Mouse (Mus musculus): ENCODE results near the gene Espnl. TPM values are rescaled to one million over a fixed set of nuclear protein-coding genes. Genes with fewer than 3 reads are reported as not detected.

Espnl gene
- polyA plus RNA-seq, 1 experiment, result not detected

DNA sequence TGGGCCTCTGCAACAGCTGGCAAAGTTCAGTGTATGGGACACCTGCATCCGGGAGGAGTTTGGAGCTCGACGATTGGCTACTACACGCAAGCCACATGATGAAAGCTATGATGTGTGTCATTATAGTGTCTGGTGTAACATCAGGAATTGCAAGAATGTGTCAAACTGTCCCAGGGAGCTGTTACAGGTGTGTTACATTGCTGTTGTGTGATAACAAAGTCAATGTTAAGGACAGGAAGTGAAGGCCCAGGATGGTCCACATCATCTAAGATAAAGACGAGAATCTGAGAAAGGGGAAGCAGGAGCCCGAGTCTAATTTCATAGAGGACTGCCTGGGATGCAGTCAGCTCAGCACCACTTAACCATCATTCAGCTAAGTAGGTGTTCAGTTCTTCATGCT is 26.3 kb upstream of the Espnl start:
- H3K4me3 ChIP-seq (ENCODE audit: insufficient read depth, low read length), result no peak overlapping the region
- no peak overlapping the region for H3K27ac ChIP-seq (ENCODE audit: insufficient read depth, low read depth, low read length)
- peaks cover 9% of the 10 kb centered on the region for H3K4me1 ChIP-seq (ENCODE audit: control insufficient read depth, insufficient read depth, low read length)
- TF ChIP-seq POLR2A (IDR thresholded peaks at IDR 0.05; ENCODE audit: borderline replicate concordance, low read depth, low read length) (no peak), CTCF (IDR thresholded peaks at IDR 0.05; ENCODE audit: low read depth, low read length) (no peak)

DNA sequence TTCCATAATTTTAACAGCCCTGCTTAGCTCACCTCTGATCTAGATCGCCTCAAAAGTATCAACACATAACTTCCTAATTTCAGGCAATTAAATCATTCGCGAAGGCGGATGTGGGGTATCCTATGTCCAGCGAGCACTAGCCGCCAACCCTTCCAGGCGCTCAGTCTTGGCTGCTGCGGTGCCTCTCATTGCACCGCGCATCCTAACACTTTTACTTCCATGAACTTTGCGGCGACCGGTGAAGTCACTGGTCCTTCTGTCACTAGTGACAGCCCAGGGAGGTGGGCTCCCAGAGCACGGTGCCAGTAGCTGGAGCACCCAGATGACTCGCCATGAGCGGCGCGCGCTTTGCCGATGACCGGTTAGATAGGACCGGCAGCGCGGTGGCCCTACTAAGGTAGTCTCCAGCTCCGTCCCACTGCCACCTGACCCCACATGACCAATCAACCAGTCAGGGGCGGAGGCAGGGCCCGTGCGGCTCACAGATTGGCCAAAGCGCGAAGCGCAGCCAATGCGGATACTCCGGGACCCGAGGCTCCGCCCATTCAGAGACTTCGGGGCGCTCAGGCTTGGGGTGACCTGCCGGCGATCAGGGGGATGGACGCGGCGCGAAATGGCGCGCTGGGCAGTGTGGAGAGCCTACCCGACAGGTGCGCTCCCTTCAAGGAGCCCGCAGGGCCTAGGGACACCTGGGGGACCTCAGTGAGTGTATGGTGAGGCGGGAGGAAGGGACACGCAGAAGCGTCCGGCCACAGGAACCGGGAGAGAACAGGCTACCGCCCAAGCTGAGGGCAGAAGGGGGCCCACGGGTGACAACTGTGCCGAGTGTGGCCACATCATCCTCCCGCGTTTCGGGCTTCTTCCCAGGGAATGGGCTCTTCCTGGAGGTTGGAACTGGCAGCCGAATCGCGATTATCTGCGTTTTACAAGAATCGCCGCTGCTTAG is 23.8 kb upstream of the Espnl start, which contains the start of gene Scly:
Gene Scly, plus strand, starts transcription at position 540 of the 946 bp plus-strand sequence.
- peak within 1 kb of the TSS; percentile 90 for H3K27ac ChIP-seq (ENCODE audit: insufficient read depth, low read depth, low read length)
- peak within 1 kb of the TSS; percentile 97 for H3K4me3 ChIP-seq (ENCODE audit: insufficient read depth, low read length)
- H3K4me1 ChIP-seq (ENCODE audit: control insufficient read depth, insufficient read depth, low read length), result peaks cover 14% of the 10 kb centered on the region
- TF ChIP-seq POLR2A (IDR thresholded peaks at IDR 0.05; ENCODE audit: borderline replicate concordance, low read depth, low read length) (peak; percentile 6; the same call in 1 of the 2 replicates), CTCF (IDR thresholded peaks at IDR 0.05; ENCODE audit: low read depth, low read length) (no peak)

DNA sequence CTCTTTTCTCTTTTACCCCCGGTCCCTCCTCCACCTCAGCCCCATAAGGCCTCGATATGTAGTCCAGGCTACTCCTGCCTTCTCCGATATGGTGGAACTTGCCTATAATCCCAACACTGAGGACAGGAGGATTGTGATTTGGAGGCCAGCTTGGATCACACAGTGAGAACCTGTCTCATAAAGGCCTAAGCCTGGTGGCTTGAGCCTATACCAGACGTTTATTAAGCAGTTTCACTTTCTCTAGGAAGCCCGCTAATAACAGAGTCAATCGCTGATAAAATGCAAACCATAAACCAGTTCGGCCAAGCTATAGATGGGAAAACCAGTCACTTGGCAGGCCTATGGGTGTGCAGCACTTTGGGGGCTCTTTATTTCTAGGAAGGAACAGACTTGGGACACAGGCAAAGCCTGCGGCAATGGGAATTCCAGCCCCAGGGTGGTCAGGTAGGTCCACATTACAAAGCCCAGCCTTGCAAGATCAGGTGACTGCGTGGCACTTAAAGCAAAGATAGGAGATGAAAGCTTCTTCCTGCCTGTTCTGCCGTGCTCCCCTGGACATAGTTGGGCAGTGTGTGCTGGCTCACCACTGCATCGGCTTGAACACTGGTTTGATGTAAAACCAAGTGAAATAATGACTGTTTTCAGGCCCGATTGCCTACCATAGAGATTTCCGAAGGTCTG is 22.7 kb upstream of the Espnl start:
- peaks cover 17% of the 10 kb centered on the region for H3K4me1 ChIP-seq (ENCODE audit: control insufficient read depth, insufficient read depth, low read length)
- H3K4me3 ChIP-seq (ENCODE audit: insufficient read depth, low read length), result peak overlapping the region; percentile 97
- TF ChIP-seq POLR2A (IDR thresholded peaks at IDR 0.05; ENCODE audit: borderline replicate concordance, low read depth, low read length), result no peak
- no peak for TF ChIP-seq CTCF (IDR thresholded peaks at IDR 0.05; ENCODE audit: low read depth, low read length)
- H3K27ac ChIP-seq (ENCODE audit: insufficient read depth, low read depth, low read length), result peak overlapping the region; percentile 90

- H3K27ac ChIP-seq (ENCODE audit: insufficient read depth, low read depth, low read length), result peak overlapping the region; percentile 90
- TF ChIP-seq CTCF (IDR thresholded peaks at IDR 0.05; ENCODE audit: low read depth, low read length) (no peak), POLR2A (IDR thresholded peaks at IDR 0.05; ENCODE audit: borderline replicate concordance, low read depth, low read length) (no peak)
- peaks cover 17% of the 10 kb centered on the region for H3K4me1 ChIP-seq (ENCODE audit: control insufficient read depth, insufficient read depth, low read length)
- peak overlapping the region; percentile 97 for H3K4me3 ChIP-seq (ENCODE audit: insufficient read depth, low read length)
Measured at GRCm38 (mm10) chr1:91299707-91300426, 22.0 kb upstream of the Espnl start.

DNA sequence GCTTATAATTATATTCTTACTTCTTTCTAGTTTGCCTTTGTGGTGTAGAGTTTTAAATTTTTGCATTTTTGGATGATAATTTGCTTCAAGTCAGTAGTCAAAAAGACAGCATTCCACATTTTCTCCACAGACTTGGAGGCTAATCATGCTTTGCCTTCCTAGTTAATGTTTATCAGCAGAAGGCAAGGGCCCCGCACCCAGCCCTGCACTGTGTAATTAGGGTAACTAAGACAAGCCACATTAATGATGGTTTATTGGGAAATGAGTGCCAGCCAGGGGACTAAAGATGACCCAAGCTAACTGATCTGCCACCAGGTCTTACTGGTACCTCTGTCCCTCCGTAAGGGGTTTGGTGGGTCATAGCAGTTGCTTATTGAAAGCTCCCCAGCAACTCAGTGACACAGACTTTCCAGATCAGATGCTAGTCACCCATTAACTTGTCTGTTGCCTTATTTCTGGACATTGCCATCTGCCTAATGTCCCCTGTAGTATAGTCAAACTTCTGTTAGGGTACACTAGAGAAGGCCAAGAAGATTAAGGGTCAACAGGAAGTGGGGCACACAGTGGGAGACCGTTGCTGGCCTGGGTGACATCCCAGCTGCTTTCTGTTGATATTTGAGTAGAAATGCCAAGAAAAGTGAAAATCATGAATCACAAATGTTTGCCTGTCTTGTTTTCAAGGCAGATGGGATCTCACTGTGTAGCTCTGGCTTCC is 20.5 kb upstream of the Espnl start:
- no peak overlapping the region for H3K27ac ChIP-seq (ENCODE audit: insufficient read depth, low read depth, low read length)
- TF ChIP-seq POLR2A (IDR thresholded peaks at IDR 0.05; ENCODE audit: borderline replicate concordance, low read depth, low read length) (no peak), CTCF (IDR thresholded peaks at IDR 0.05; ENCODE audit: low read depth, low read length) (no peak)

GRCm38 (mm10) chr1:91302021-91302420 is 19.9 kb upstream of the Espnl start:
- no peak for TF ChIP-seq CTCF (IDR thresholded peaks at IDR 0.05; ENCODE audit: low read depth, low read length)
- no peak for TF ChIP-seq POLR2A (IDR thresholded peaks at IDR 0.05; ENCODE audit: borderline replicate concordance, low read depth, low read length)
- Histone ChIP-seq H3K4me1 (ENCODE audit: control insufficient read depth, insufficient read depth, low read length) (peaks cover 17% of the 10 kb centered on the region), H3K27ac (ENCODE audit: insufficient read depth, low read depth, low read length) (no peak overlapping the region), H3K4me3 (ENCODE audit: insufficient read depth, low read length) (no peak overlapping the region)

More for the DNA sequence above, 20.5 kb upstream of the Espnl start:
- no peak overlapping the region for H3K4me3 ChIP-seq (ENCODE audit: insufficient read depth, low read length)
- H3K4me1 ChIP-seq (ENCODE audit: control insufficient read depth, insufficient read depth, low read length), result peaks cover 17% of the 10 kb centered on the region

GRCm38 (mm10) chr1:91304621-91305020 is 17.3 kb upstream of the Espnl start:
- TF ChIP-seq CTCF (IDR thresholded peaks at IDR 0.05; ENCODE audit: low read depth, low read length) (no peak), POLR2A (IDR thresholded peaks at IDR 0.05; ENCODE audit: borderline replicate concordance, low read depth, low read length) (no peak)
- no peak overlapping the region for H3K27ac ChIP-seq (ENCODE audit: insufficient read depth, low read depth, low read length)
- no peak overlapping the region for H3K4me3 ChIP-seq (ENCODE audit: insufficient read depth, low read length)
- peaks cover 15% of the 10 kb centered on the region for H3K4me1 ChIP-seq (ENCODE audit: control insufficient read depth, insufficient read depth, low read length)

DNA sequence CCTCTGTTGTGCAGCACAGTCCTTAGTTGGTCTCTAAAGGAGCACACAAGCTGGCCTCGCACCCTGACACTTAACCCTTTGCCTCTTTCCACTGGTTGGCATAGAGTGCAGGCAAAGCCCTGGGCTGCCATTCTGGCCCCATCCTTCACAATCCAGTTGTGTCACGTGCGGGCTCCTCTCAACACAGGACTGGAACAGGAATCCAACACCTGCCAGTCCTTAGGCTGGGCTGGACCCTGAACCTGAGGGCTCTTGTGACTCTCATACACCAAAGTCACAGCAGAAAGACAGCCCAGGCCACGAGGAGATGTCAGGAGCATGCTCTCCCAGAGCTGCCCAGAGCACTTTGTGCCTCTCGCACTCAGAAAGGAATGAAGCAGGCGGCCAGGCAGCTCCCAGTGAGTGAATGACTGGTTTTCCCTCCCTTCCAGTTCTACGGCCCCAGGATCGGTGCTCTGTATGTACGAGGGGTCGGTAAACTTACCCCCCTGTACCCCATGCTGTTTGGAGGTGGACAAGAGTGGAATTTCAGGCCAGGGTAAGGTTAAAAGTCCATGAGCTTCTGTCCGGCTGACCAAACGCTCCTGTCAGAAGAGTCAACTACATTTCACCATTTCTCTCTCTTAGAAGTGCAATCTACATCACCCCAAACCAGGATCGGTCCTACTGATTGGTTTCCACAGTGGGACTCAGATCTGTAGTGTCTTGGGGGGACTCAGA is 12.3 kb upstream of the Espnl start:
- Histone ChIP-seq H3K4me1 (ENCODE audit: control insufficient read depth, insufficient read depth, low read length) (0 out of 2 replicates have a peak, but pooled peaks cover 4% of the 10 kb centered on the region), H3K4me3 (ENCODE audit: insufficient read depth, low read length) (no peak overlapping the region), H3K27ac (ENCODE audit: insufficient read depth, low read depth, low read length) (no peak overlapping the region)
- no peak for TF ChIP-seq POLR2A (IDR thresholded peaks at IDR 0.05; ENCODE audit: borderline replicate concordance, low read depth, low read length)
- TF ChIP-seq CTCF (IDR thresholded peaks at IDR 0.05; ENCODE audit: low read depth, low read length), result no peak
